Mouse (Mus musculus) G1E (cell line): ENCODE data around the gene Cltb.

Source experiments
- GATA2 ChIP-seq: IDR thresholded peaks from 2 replicates; pipeline ENCODE4 v1.6.1; 2012; ENCODE audit warnings: low read depth, low read length, inconsistent platforms, borderline replicate concordance
- TAL1 ChIP-seq: conservative IDR thresholded peaks from 2 replicates; pipeline ENCODE4 v1.6.1; 2012; ENCODE audit warnings: low read depth, low read length, inconsistent platforms, mixed read lengths

GRCm38 (mm10) chr13:54596870-54597269 lies 14.3 kb downstream of the Cltb start:
- no peak for TF ChIP-seq GATA2
- no peak for TF ChIP-seq TAL1
